Mouse (Mus musculus): ENCODE data around the gene Chmp4b. TPM values are rescaled to one million over a fixed set of nuclear protein-coding genes. Genes with fewer than 3 reads are reported as not detected.

The Chmp4b gene
- polyA plus RNA-seq, 1 experiment from 2014 or later: 60.8 TPM

- Histone ChIP-seq H3K27ac (ENCODE audit: low read depth, low read length) (peak overlapping the region; percentile 42), H3K4me3 (ENCODE audit: low read depth, low read length) (no peak overlapping the region), H3K36me3 (ENCODE audit: control insufficient read depth, insufficient read depth) (peaks cover 3% of the 10 kb centered on the region; the same call in 1 of the 2 replicates), H3K27me3 (replicated peaks; ENCODE audit: control insufficient read depth, insufficient read depth, low read length) (no peaks in the 10 kb centered on the region), H3K9me3 (ENCODE audit: control insufficient read depth) (no peaks in the 10 kb centered on the region), H3K4me1 (replicated peaks; ENCODE audit: control insufficient read depth, insufficient read depth, low read length) (0 out of 2 replicates have a peak, but pooled peaks cover 9% of the 10 kb centered on the region), H3K9ac (ENCODE audit: low read depth, low read length) (no peak overlapping the region), H3K4me2 (replicated peaks; ENCODE audit: low read depth) (peak overlapping the region; percentile 33)
- ATAC-seq: no peak; the same call in 1 of the 2 replicates
- WGBS: 21% methylated on average over 10 of the region's 10 CpGs
- no peak for TF ChIP-seq CTCF (IDR thresholded peaks at IDR 0.05; ENCODE audit: low read depth)
These were observed 26.2 kb downstream of the Chmp4b start for GRCm38 (mm10) chr2:154677651-154678139.

- no peak overlapping the region for H3K4me2 ChIP-seq (replicated peaks; ENCODE audit: low read depth)
- no peaks in the 10 kb centered on the region for H3K9me3 ChIP-seq (ENCODE audit: control insufficient read depth)
- no peak overlapping the region for H3K9ac ChIP-seq (ENCODE audit: low read depth, low read length)
- no peak overlapping the region for H3K4me3 ChIP-seq (ENCODE audit: low read depth, low read length)
- no peak for TF ChIP-seq CTCF (IDR thresholded peaks at IDR 0.05; ENCODE audit: low read depth)
- H3K27me3 ChIP-seq (replicated peaks; ENCODE audit: control insufficient read depth, insufficient read depth, low read length): no peaks in the 10 kb centered on the region
- H3K4me1 ChIP-seq (replicated peaks; ENCODE audit: control insufficient read depth, insufficient read depth, low read length): 0 out of 2 replicates have a peak, but pooled peaks cover 9% of the 10 kb centered on the region
- 0 out of 2 replicates have a peak, but pooled peaks cover under 1% of the 10 kb centered on the region for H3K36me3 ChIP-seq (ENCODE audit: control insufficient read depth, insufficient read depth)
- ATAC-seq: no peak
- H3K27ac ChIP-seq (ENCODE audit: low read depth, low read length): no peak overlapping the region
- WGBS: 53% methylated on average over 3 of the region's 3 CpGs
These were observed 27.5 kb downstream of the Chmp4b start for GRCm38 (mm10) chr2:154678995-154679394.

GRCm38 (mm10) chr2:154680337-154680736 is 28.8 kb downstream of the Chmp4b start:
- no peak for ATAC-seq
- H3K36me3 ChIP-seq (ENCODE audit: control insufficient read depth, insufficient read depth): 0 out of 2 replicates have a peak, but pooled peaks cover 9% of the 10 kb centered on the region
- 56% methylated on average over 2 of the region's 2 CpGs for WGBS

GRCm38 (mm10) chr2:154680941-154681340 is 29.4 kb downstream of the Chmp4b start:
- H3K9ac ChIP-seq (ENCODE audit: low read depth, low read length): no peak overlapping the region
- no peak overlapping the region for H3K4me2 ChIP-seq (replicated peaks; ENCODE audit: low read depth)
- no peaks in the 10 kb centered on the region for H3K9me3 ChIP-seq (ENCODE audit: control insufficient read depth)
- H3K27ac ChIP-seq (ENCODE audit: low read depth, low read length): no peak overlapping the region
- TF ChIP-seq CTCF (IDR thresholded peaks at IDR 0.05; ENCODE audit: low read depth): no peak
- peaks cover 9% of the 10 kb centered on the region; the same call in 1 of the 2 replicates for H3K4me1 ChIP-seq (replicated peaks; ENCODE audit: control insufficient read depth, insufficient read depth, low read length)
- ATAC-seq: no peak
- H3K36me3 ChIP-seq (ENCODE audit: control insufficient read depth, insufficient read depth): 0 out of 2 replicates have a peak, but pooled peaks cover 9% of the 10 kb centered on the region
- WGBS: 89% methylated on average over 6 of the region's 6 CpGs
- no peak overlapping the region for H3K4me3 ChIP-seq (ENCODE audit: low read depth, low read length)
- no peaks in the 10 kb centered on the region for H3K27me3 ChIP-seq (replicated peaks; ENCODE audit: control insufficient read depth, insufficient read depth, low read length)

More at GRCm38 (mm10) chr2:154680337-154680736, 28.8 kb downstream of the Chmp4b start:
- no peak for TF ChIP-seq CTCF (IDR thresholded peaks at IDR 0.05; ENCODE audit: low read depth)
- H3K4me2 ChIP-seq (replicated peaks; ENCODE audit: low read depth): no peak overlapping the region
- no peak overlapping the region for H3K27ac ChIP-seq (ENCODE audit: low read depth, low read length)
- H3K9ac ChIP-seq (ENCODE audit: low read depth, low read length): no peak overlapping the region
- peaks cover 9% of the 10 kb centered on the region; the same call in 1 of the 2 replicates for H3K4me1 ChIP-seq (replicated peaks; ENCODE audit: control insufficient read depth, insufficient read depth, low read length)
- no peaks in the 10 kb centered on the region for H3K9me3 ChIP-seq (ENCODE audit: control insufficient read depth)
- no peaks in the 10 kb centered on the region for H3K27me3 ChIP-seq (replicated peaks; ENCODE audit: control insufficient read depth, insufficient read depth, low read length)
- no peak overlapping the region for H3K4me3 ChIP-seq (ENCODE audit: low read depth, low read length)

- Histone ChIP-seq H3K4me2 (replicated peaks; ENCODE audit: low read depth) (no peak overlapping the region), H3K27me3 (replicated peaks; ENCODE audit: control insufficient read depth, insufficient read depth, low read length) (no peaks in the 10 kb centered on the region), H3K27ac (ENCODE audit: low read depth, low read length) (no peak overlapping the region), H3K36me3 (ENCODE audit: control insufficient read depth, insufficient read depth) (peaks cover 9% of the 10 kb centered on the region; the same call in 1 of the 2 replicates), H3K9ac (ENCODE audit: low read depth, low read length) (no peak overlapping the region), H3K9me3 (ENCODE audit: control insufficient read depth) (no peaks in the 10 kb centered on the region), H3K4me1 (replicated peaks; ENCODE audit: control insufficient read depth, insufficient read depth, low read length) (peaks cover 2% of the 10 kb centered on the region; the same call in 1 of the 2 replicates), H3K4me3 (ENCODE audit: low read depth, low read length) (no peak overlapping the region)
- no peak for ATAC-seq
- WGBS: 53% methylated on average over 1 of the region's 1 CpGs
- TF ChIP-seq CTCF (IDR thresholded peaks at IDR 0.05; ENCODE audit: low read depth): no peak
These were observed 31.2 kb downstream of the Chmp4b start for GRCm38 (mm10) chr2:154682712-154683111.

- Histone ChIP-seq H3K9ac (ENCODE audit: low read depth, low read length) (no peak overlapping the region), H3K27ac (ENCODE audit: low read depth, low read length) (no peak overlapping the region; the same call in 1 of the 2 replicates), H3K9me3 (ENCODE audit: control insufficient read depth) (no peaks in the 10 kb centered on the region), H3K36me3 (ENCODE audit: control insufficient read depth, insufficient read depth) (peaks cover 18% of the 10 kb centered on the region; the same call in 1 of the 2 replicates), H3K4me3 (ENCODE audit: low read depth, low read length) (no peak overlapping the region), H3K27me3 (replicated peaks; ENCODE audit: control insufficient read depth, insufficient read depth, low read length) (no peaks in the 10 kb centered on the region), H3K4me2 (replicated peaks; ENCODE audit: low read depth) (no peak overlapping the region), H3K4me1 (replicated peaks; ENCODE audit: control insufficient read depth, insufficient read depth, low read length) (no peaks in the 10 kb centered on the region; the same call in 1 of the 2 replicates)
- TF ChIP-seq CTCF (IDR thresholded peaks at IDR 0.05; ENCODE audit: low read depth): no peak
- WGBS: 91% methylated on average over 7 of the region's 7 CpGs
- ATAC-seq: no peak
These were observed 33.5 kb downstream of the Chmp4b start for GRCm38 (mm10) chr2:154684901-154685470.
